Mouse (Mus musculus) liver, postnatal 0 days (tissue): ENCODE results near the gene Daam2. TPM values are rescaled to one million over a fixed set of nuclear protein-coding genes. Genes with fewer than 3 reads are reported as not detected.
A peak's percentile ranks its signal among the peaks of the same experiment; 100 is the strongest.

ENCODE experiments used
- ATAC-seq: fragments of 200-750 bp; cut with Nextera tagmentation; 2 replicates; pipeline ENCODE4 v1.8.0; 2017; ENCODE audit warnings: mild to moderate bottlenecking, moderate library complexity
- DNase-seq: peaks from one replicate; pipeline ENCODE4 v3.0.0-alpha.2; 2016
- H3K27ac ChIP-seq: fragments of 300-500 bp; sonication (generic); 2 replicates; pipeline ENCODE4 v1.5.1; 2014; ENCODE audit warnings: antibody characterized with exemption, moderate library complexity, mild to moderate bottlenecking, low read depth
- H3K27me3 ChIP-seq: fragments of 300-500 bp; sonication (generic); 2 replicates; pipeline ENCODE4 v1.6.1; 2014; ENCODE audit warnings: low read length, control low read depth, mixed read lengths; ENCODE audit not compliant: insufficient read depth
- H3K36me3 ChIP-seq: fragments of 300-500 bp; sonication (generic); replicated peaks from 2 replicates; pipeline ENCODE4 v1.6.1; 2014; ENCODE audit warnings: mild to moderate bottlenecking, control low read depth, low read length, moderate library complexity, mixed read lengths; ENCODE audit not compliant: insufficient read depth
- H3K4me1 ChIP-seq: fragments of 300-500 bp; sonication (generic); 2 replicates; pipeline ENCODE4 v1.6.1; 2014; ENCODE audit warnings: antibody characterized with exemption, mild to moderate bottlenecking, control low read depth; ENCODE audit not compliant: insufficient read depth
- H3K4me2 ChIP-seq: fragments of 300-500 bp; sonication (generic); 2 replicates; pipeline ENCODE4 v1.6.1; 2014; ENCODE audit warnings: low read depth, mild to moderate bottlenecking, low read length, moderate library complexity, mixed read lengths
- H3K4me3 ChIP-seq: fragments of 300-500 bp; sonication (generic); 2 replicates; pipeline ENCODE4 v1.5.1; 2014; ENCODE audit warnings: low read depth, low read length
- H3K9ac ChIP-seq: fragments of 300-500 bp; sonication (generic); replicated peaks from 2 replicates; pipeline ENCODE4 v1.6.1; 2014; ENCODE audit warnings: mild to moderate bottlenecking, moderate library complexity
- H3K9me3 ChIP-seq: fragments of 300-500 bp; sonication (generic); 2 replicates; pipeline ENCODE4 v1.6.1; 2016; ENCODE audit warnings: mild to moderate bottlenecking, control low read depth, low read length, mixed read lengths
- CTCF ChIP-seq: sonication (generic); IDR thresholded peaks from 2 replicates; pipeline ENCODE4 v1.5.1; 2016; ENCODE audit warnings: antibody characterized with exemption, low read depth
- EP300 ChIP-seq: IDR thresholded peaks from 2 replicates; pipeline ENCODE4 v1.6.1; 2016; ENCODE audit warnings: antibody characterized with exemption, low read depth, mild to moderate bottlenecking
- WGBS: fragments of 180-500 bp; shearing (Covaris S2); extraction: QIAGEN DNeasy Blood & Tissue Kit; methylation state at CpG from one replicate; pipeline ENCODE4 v1.1.7; 2014; ENCODE audit not compliant: insufficient replicate concordance; 5-methylcytosine and 5-hydroxymethylcytosine counted together
- polyA plus RNA-seq: library from polyadenylated mRNA; unstranded; fragments of >200 nt; fragmentation: Nextera tagmentation; extraction: Ambion mirVana; gene quantifications from 2 replicates; pipeline ENCODE4 v1.2.1, GENCODE M21; 2015

The Daam2 gene
- polyA plus RNA-seq, 1 experiment from 2014 or later: 0.23 TPM

GRCm38 (mm10) chr17:49436631-49437030, 127.5 kb downstream of the Daam2 start:
- H3K27me3 ChIP-seq: no peaks in the 10 kb centered on the region
- no peak overlapping the region for H3K4me3 ChIP-seq
- TF ChIP-seq CTCF: no peak
- peak; percentile 64 for TF ChIP-seq EP300
- DNase-seq: no peak
- no peaks in the 10 kb centered on the region for H3K9me3 ChIP-seq
- H3K4me1 ChIP-seq: peaks cover 39% of the 10 kb centered on the region
- H3K9ac ChIP-seq: no peak overlapping the region
- WGBS: 60% methylated on average over 6 of the region's 6 CpGs
- H3K27ac ChIP-seq: peak overlapping the region; percentile 66
- ATAC-seq: peak; percentile 16; the same call in 1 of the 2 replicates
- 0 out of 2 replicates have a peak overlapping the region, but pooled peaks have one; percentile 24 for H3K4me2 ChIP-seq
- H3K36me3 ChIP-seq: peaks cover 69% of the 10 kb centered on the region

GRCm38 (mm10) chr17:49435081-49435480, 129.1 kb downstream of the Daam2 start:
- no peak for ATAC-seq
- H3K4me1 ChIP-seq: peaks cover 40% of the 10 kb centered on the region
- 0 out of 2 replicates have a peak overlapping the region, but pooled peaks have one; percentile 16 for H3K27ac ChIP-seq
- TF ChIP-seq CTCF: no peak
- no peak for TF ChIP-seq EP300
- no peaks in the 10 kb centered on the region for H3K27me3 ChIP-seq
- WGBS: 73% methylated on average over 10 of the region's 10 CpGs
- peaks cover 61% of the 10 kb centered on the region for H3K36me3 ChIP-seq
- no peak overlapping the region for H3K4me2 ChIP-seq
- no peaks in the 10 kb centered on the region for H3K9me3 ChIP-seq
- H3K9ac ChIP-seq: no peak overlapping the region
- H3K4me3 ChIP-seq: no peak overlapping the region
- no peak for DNase-seq

- Histone ChIP-seq H3K4me1 (peaks cover 45% of the 10 kb centered on the region), H3K36me3 (peaks cover 52% of the 10 kb centered on the region), H3K4me2 (no peak overlapping the region), H3K9me3 (no peaks in the 10 kb centered on the region), H3K4me3 (no peak overlapping the region), H3K27ac (peak overlapping the region; percentile 16; the same call in 1 of the 2 replicates), H3K27me3 (no peaks in the 10 kb centered on the region), H3K9ac (no peak overlapping the region)
- WGBS: 67% methylated on average over 6 of the region's 6 CpGs
- TF ChIP-seq CTCF: no peak
- TF ChIP-seq EP300: no peak
- ATAC-seq (no peak), DNase-seq (no peak)
Measured at GRCm38 (mm10) chr17:49434236-49434635, 129.9 kb downstream of the Daam2 start.

GRCm38 (mm10) chr17:49433071-49433470, 131.1 kb downstream of the Daam2 start:
- 0 out of 2 replicates have a peak overlapping the region, but pooled peaks have one; percentile 8 for H3K9ac ChIP-seq
- ATAC-seq (no peak), DNase-seq (no peak)
- peak overlapping the region; percentile 50 for H3K4me2 ChIP-seq
- peaks cover 44% of the 10 kb centered on the region for H3K36me3 ChIP-seq
- peaks cover 39% of the 10 kb centered on the region for H3K4me1 ChIP-seq
- WGBS: 90% methylated on average over 6 of the region's 6 CpGs
- no peaks in the 10 kb centered on the region for H3K9me3 ChIP-seq
- H3K27me3 ChIP-seq: no peaks in the 10 kb centered on the region
- peak overlapping the region; percentile 49 for H3K27ac ChIP-seq
- TF ChIP-seq EP300: no peak
- TF ChIP-seq CTCF: no peak
- no peak overlapping the region for H3K4me3 ChIP-seq

DNA sequence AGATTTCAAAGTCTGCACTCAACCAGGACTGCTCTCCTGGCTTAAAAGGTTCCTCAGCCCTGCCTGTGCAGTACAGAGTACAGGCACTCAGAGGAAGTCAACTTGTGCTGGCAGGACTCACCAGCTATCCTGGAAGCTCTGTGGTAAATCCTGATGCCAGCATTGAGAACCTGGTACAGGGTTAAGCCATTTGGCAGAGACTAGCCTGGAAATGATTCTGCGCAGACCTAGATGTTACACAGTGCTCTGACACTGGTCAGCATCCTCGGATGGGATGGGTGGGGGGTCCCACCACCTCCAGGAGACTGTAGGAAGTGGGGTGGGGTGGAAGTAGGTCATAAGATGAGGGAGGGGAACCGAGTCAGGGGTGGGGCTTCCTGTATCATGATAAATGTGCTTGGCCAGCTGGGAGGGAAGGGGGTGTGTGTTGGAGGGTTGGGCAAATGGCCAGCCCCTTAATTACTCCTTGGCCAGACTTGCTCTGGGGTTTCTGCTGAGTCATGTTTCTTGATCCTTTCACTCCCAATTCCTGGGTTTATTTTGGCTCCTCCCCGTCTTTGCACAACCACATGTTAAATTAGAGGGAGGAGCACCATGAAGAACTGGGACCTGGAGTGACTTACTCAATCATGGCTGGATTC, 132.0 kb downstream of the Daam2 start:
- Histone ChIP-seq H3K9me3 (no peaks in the 10 kb centered on the region), H3K4me2 (peak overlapping the region; percentile 50), H3K27ac (peak overlapping the region; percentile 77), H3K4me3 (no peak overlapping the region; the same call in 1 of the 2 replicates), H3K4me1 (peaks cover 43% of the 10 kb centered on the region), H3K9ac (no peak overlapping the region), H3K27me3 (no peaks in the 10 kb centered on the region), H3K36me3 (peaks cover 40% of the 10 kb centered on the region)
- no peak for DNase-seq
- TF ChIP-seq EP300: no peak
- no peak for TF ChIP-seq CTCF
- WGBS: 52% methylated on average over 4 of the region's 4 CpGs
- ATAC-seq: 0 out of 2 replicates have a peak, but pooled peaks have one; percentile 1

- DNase-seq: no peak
- WGBS: 88% methylated on average over 6 of the region's 6 CpGs
Measured at GRCm38 (mm10) chr17:49431176-49431575, 133.0 kb downstream of the Daam2 start.

More at GRCm38 (mm10) chr17:49431176-49431575, 133.0 kb downstream of the Daam2 start:
- peaks cover 33% of the 10 kb centered on the region for H3K36me3 ChIP-seq
- no peak overlapping the region for H3K4me3 ChIP-seq
- peak overlapping the region; percentile 74; the same call in 1 of the 2 replicates for H3K4me2 ChIP-seq
- no peak overlapping the region for H3K9ac ChIP-seq
- no peaks in the 10 kb centered on the region for H3K27me3 ChIP-seq
- TF ChIP-seq EP300 (no peak), CTCF (no peak)
- no peak for ATAC-seq
- no peaks in the 10 kb centered on the region for H3K9me3 ChIP-seq
- peaks cover 43% of the 10 kb centered on the region for H3K4me1 ChIP-seq
- no peak overlapping the region for H3K27ac ChIP-seq
